Mouse (Mus musculus) activated CD4-positive, CD25-positive, alpha-beta regulatory T cell, adult 4 months (primary cell): ENCODE measurements at regions not wholly inside any gene's neighbourhood (a gene's known extent, or its start where the extent isn't known, plus 50 kb on each side); places are given as distances from the start of the nearest gene placed in this dataset.
"Not testable (repeated sequence)": the region's sequence is repeated elsewhere in the genome, so short reads cannot be mapped to it uniquely, and the experiment has no call there.

Experiments used
- ATAC-seq: one replicate; pipeline ENCODE4 v1.8.0; 2017

- peak; percentile 96 for ATAC-seq
These were observed 68.3 kb downstream of the Hsp90b1 start for GRCm38 (mm10) chr10:86636953-86637376.

- not testable (repeated sequence) for ATAC-seq
These were observed 68.8 kb downstream of the Hsp90b1 start for GRCm38 (mm10) chr10:86636515-86636914.

- not testable (repeated sequence) for ATAC-seq
These were observed 78.6 kb downstream of the Hsp90b1 start for GRCm38 (mm10) chr10:86626734-86627133.

GRCm38 (mm10) chr10:86617958-86618664 lies 87.2 kb downstream of the Hsp90b1 start:
- not testable (repeated sequence) for ATAC-seq

- not testable (repeated sequence) for ATAC-seq
These were observed 93.0 kb downstream of the Hsp90b1 start for GRCm38 (mm10) chr10:86612341-86612740.

- ATAC-seq, result not testable (repeated sequence)
These were observed 95.3 kb downstream of the Hsp90b1 start for GRCm38 (mm10) chr10:86610027-86610426.

- ATAC-seq, result not testable (repeated sequence)
These were observed 102.1 kb upstream of the Syn3 start for GRCm38 (mm10) chr10:86600843-86601242.

GRCm38 (mm10) chr10:86599991-86600390 lies 101.3 kb upstream of the Syn3 start:
- not testable (repeated sequence) for ATAC-seq

- ATAC-seq, result not testable (repeated sequence)
These were observed 91.5 kb upstream of the Syn3 start for GRCm38 (mm10) chr10:86590211-86590610.

- ATAC-seq, result not testable (repeated sequence)
These were observed 68.2 kb upstream of the Syn3 start for GRCm38 (mm10) chr10:86566875-86567274.

- ATAC-seq, result no peak
These were observed 57.1 kb upstream of the Syn3 start for GRCm38 (mm10) chr10:86555843-86556242.
